Mouse (Mus musculus): ENCODE data around the gene Atp6v0d1. TPM values are rescaled to one million over a fixed set of nuclear protein-coding genes. Genes with fewer than 3 reads are reported as not detected.

The Atp6v0d1 gene
- total and polyA plus RNA-seq, 3 experiments = 48.8 to 53.6 (median 51.0) TPM

DNA sequence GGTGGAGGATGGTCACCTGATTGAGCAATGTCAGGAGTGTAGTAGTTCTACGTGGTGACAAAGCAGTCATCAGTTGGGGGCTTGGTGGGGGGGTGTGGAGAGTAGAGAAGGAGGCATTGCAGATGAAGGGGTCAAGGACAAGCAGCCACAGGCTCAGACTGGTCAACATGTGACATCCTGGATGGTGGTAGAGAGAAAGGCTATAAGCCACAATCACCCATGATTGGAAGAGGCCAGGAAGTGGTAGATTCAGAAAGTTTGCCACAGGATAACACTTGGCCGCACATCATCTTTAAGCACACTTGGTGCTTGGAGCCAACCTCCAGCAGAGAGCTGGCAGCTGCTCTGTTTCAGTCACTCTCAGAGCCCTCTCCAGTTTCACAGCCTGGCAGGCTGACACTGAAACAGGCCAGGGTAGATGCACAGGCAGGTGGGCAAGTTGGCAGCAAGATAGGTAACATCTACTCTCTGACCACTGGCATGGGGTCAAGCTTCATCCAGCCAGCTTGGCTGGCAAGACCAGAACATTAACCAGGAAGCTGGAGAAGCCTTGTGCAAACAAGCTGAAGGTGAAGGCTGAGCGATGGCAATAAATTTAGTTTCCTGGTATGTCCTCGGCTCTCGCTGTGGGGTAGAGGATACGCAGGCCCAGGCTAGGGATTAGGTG lies 28.7 kb downstream of the Atp6v0d1 start:
- peaks cover 30 to 74% of the 10 kb centered on the region in 2 experiments for H3K36me3 ChIP-seq (replicated peaks in 1 of 2; ENCODE audit: control insufficient read depth in 1 of 2, insufficient read depth in 1 of 2, low read length in 1 of 2)
- H3K9ac ChIP-seq (ENCODE audit: insufficient read depth, low read depth) = no peak overlapping the region
- no peaks in the 10 kb centered on the region for H3K9me3 ChIP-seq (replicated peaks; ENCODE audit: low read length)
- no peak for TF ChIP-seq PAX5 (IDR thresholded peaks at IDR 0.05; ENCODE audit: low read length)
- no peak for TF ChIP-seq KAT2A (IDR thresholded peaks at IDR 0.05; ENCODE audit: insufficient replicate concordance, low read length)
- TF ChIP-seq BHLHE40 (IDR thresholded peaks at IDR 0.05; ENCODE audit: low read depth, low read length) = no peak
- TF ChIP-seq IRF4 (IDR thresholded peaks at IDR 0.05; ENCODE audit: low read depth, low read length) = no peak
- no peak for TF ChIP-seq ZKSCAN1 (IDR thresholded peaks at IDR 0.05; ENCODE audit: borderline replicate concordance, low read depth, low read length)
- no peak for TF ChIP-seq EP300 (IDR thresholded peaks at IDR 0.05; ENCODE audit: low read length)
- no peak for DNase-seq (ENCODE audit: extremely low read depth)
- no peak overlapping the region for H3K27ac ChIP-seq (ENCODE audit: insufficient read depth, low read depth)
- no peaks in the 10 kb centered on the region; the same call in 1 of the 2 replicates for H3K79me2 ChIP-seq (replicated peaks; ENCODE audit: control insufficient read depth, extremely low read depth, insufficient read depth, poor library complexity, severe bottlenecking)
- H3K4me2 ChIP-seq (ENCODE audit: insufficient read depth, low read depth, poor library complexity, severe bottlenecking) = no peak overlapping the region
- dilution Hi-C loops (cut with MboI; ENCODE audit: extremely low pct_ligation_motif_present, extremely low pct_unique_long_range_greater_than_20kb, low sequenced_read_pairs) = no loop called here
- no peaks in the 10 kb centered on the region for H3K27me3 ChIP-seq (replicated peaks)
- in situ Hi-C loops (cut with MboI; ENCODE audit: low pct_ligation_motif_present, low pct_unique_long_range_greater_than_20kb, low sequenced_read_pairs) = no loop called here
- H3K4me3 ChIP-seq (replicated peaks in 1 of 3; ENCODE audit: low read depth in 2 of 3, low read length in 2 of 3, poor library complexity in 1 of 3) = no peak overlapping the region
- peaks cover 3 to 20% of the 10 kb centered on the region in 2 experiments; a peak in 3 of 4 replicates for H3K4me1 ChIP-seq (ENCODE audit: control insufficient read depth in 1 of 2, insufficient read depth in 2 of 2)

DNA sequence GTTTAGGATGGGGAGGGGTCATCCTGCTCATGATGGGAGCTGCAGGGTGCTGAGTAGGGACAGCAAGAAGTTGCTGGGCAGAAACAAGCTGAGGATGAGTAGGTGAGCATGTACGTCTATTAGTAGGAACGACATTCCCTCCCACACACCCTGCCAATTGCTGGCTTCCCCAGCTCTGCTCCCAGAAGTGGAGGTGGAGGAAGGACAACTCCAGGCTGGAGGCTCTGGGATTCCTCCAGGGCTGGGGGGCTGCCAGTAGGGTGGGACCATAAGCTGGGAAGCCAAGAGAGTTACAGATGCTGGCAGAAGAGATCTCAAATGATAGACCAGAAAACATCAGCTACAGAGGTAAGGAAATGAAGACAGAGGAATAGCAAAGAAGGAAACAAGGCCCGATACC lies 29.3 kb downstream of the Atp6v0d1 start:
- Histone ChIP-seq H3K9me3 (replicated peaks; ENCODE audit: low read length) (no peaks in the 10 kb centered on the region), H3K27me3 (replicated peaks) (no peaks in the 10 kb centered on the region), H3K4me1 (ENCODE audit: control insufficient read depth in 1 of 2, insufficient read depth in 2 of 2) (peaks cover 3 to 20% of the 10 kb centered on the region in 2 experiments; a peak in 3 of 4 replicates), H3K79me2 (replicated peaks; ENCODE audit: control insufficient read depth, extremely low read depth, insufficient read depth, poor library complexity, severe bottlenecking) (no peaks in the 10 kb centered on the region), H3K4me2 (ENCODE audit: insufficient read depth, low read depth, poor library complexity, severe bottlenecking) (no peak overlapping the region), H3K27ac (ENCODE audit: insufficient read depth, low read depth) (no peak overlapping the region), H3K4me3 (replicated peaks in 1 of 3; ENCODE audit: low read depth in 2 of 3, low read length in 2 of 3, poor library complexity in 1 of 3) (no peak overlapping the region), H3K36me3 (replicated peaks in 1 of 2; ENCODE audit: control insufficient read depth in 1 of 2, insufficient read depth in 1 of 2, low read length in 1 of 2) (peaks cover 30 to 73% of the 10 kb centered on the region in 2 experiments), H3K9ac (ENCODE audit: insufficient read depth, low read depth) (no peak overlapping the region)
- in situ Hi-C loops (cut with MboI; ENCODE audit: low pct_ligation_motif_present, low pct_unique_long_range_greater_than_20kb, low sequenced_read_pairs) = no loop called here
- dilution Hi-C loops (cut with MboI; ENCODE audit: extremely low pct_ligation_motif_present, extremely low pct_unique_long_range_greater_than_20kb, low sequenced_read_pairs) = no loop called here
- DNase-seq (ENCODE audit: extremely low read depth) = no peak
- TF ChIP-seq MAX (IDR thresholded peaks at IDR 0.05; ENCODE audit: low read length) = no peak

DNA sequence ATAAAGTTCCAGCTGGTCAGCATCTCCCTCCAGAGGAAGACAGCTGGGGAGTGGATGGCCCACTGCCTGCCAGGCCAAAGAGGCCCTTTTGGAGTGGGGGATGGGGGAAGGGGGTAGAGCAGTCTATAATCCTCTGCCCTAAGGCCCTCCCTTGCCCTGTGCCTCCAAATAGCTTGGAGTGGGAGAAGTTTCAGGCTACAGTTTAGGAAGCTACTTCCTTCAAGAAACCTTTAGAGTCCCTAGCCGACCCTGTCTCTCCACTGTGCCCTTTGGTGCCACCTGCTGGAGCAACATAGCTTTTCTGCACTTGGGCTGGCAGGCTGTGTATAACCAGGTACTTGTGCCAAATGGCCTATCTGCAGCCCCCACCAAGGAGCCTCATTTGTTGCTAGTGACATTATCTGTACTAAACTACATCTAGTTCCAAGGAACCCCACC lies 31.9 kb downstream of the Atp6v0d1 start:
- Histone ChIP-seq H3K36me3 (replicated peaks in 1 of 2; ENCODE audit: control insufficient read depth in 1 of 2, insufficient read depth in 1 of 2, low read length in 1 of 2) (peaks cover 38 to 86% of the 10 kb centered on the region in 2 experiments), H3K4me1 (ENCODE audit: control insufficient read depth in 1 of 2, insufficient read depth in 2 of 2) (peaks cover 0 to 12% of the 10 kb centered on the region in 2 experiments; a peak in 2 of 4 replicates), H3K9me3 (replicated peaks; ENCODE audit: low read length) (no peaks in the 10 kb centered on the region), H3K79me2 (replicated peaks; ENCODE audit: control insufficient read depth, extremely low read depth, insufficient read depth, poor library complexity, severe bottlenecking) (no peaks in the 10 kb centered on the region), H3K27me3 (replicated peaks) (no peaks in the 10 kb centered on the region), H3K9ac (ENCODE audit: insufficient read depth, low read depth) (no peak overlapping the region), H3K4me3 (replicated peaks in 1 of 3; ENCODE audit: low read depth in 2 of 3, low read length in 2 of 3, poor library complexity in 1 of 3) (no peak overlapping the region), H3K4me2 (ENCODE audit: insufficient read depth, low read depth, poor library complexity, severe bottlenecking) (no peak overlapping the region), H3K27ac (ENCODE audit: insufficient read depth, low read depth) (no peak overlapping the region)
- peak; percentile 67 for DNase-seq (ENCODE audit: extremely low read depth)
- in situ Hi-C loops (cut with MboI; ENCODE audit: low pct_ligation_motif_present, low pct_unique_long_range_greater_than_20kb, low sequenced_read_pairs) (no loop called here), dilution Hi-C loops (cut with MboI; ENCODE audit: extremely low pct_ligation_motif_present, extremely low pct_unique_long_range_greater_than_20kb, low sequenced_read_pairs) (no loop called here)
- TF ChIP-seq PAX5 (IDR thresholded peaks at IDR 0.05; ENCODE audit: low read length) (no peak), MYC (IDR thresholded peaks at IDR 0.05; ENCODE audit: low read depth, low read length) (no peak), SMC3 (IDR thresholded peaks at IDR 0.05; ENCODE audit: low read depth, low read length) (peak; percentile 86), CHD1 (IDR thresholded peaks at IDR 0.05; ENCODE audit: low read depth, low read length) (no peak), ZC3H11A (IDR thresholded peaks at IDR 0.05; ENCODE audit: low read depth, low read length) (no peak), RAD21 (IDR thresholded peaks at IDR 0.05; ENCODE audit: low read depth, low read length) (peak; percentile 64), MXI1 (IDR thresholded peaks at IDR 0.05; ENCODE audit: low read depth, low read length) (no peak), CTCF (conservative IDR thresholded peaks at IDR 0.05 in 1 of 2, IDR thresholded peaks at IDR 0.05 in 1 of 2; ENCODE audit: low read depth in 2 of 2, low read length in 2 of 2) (peak; percentile 57 to 84), HCFC1 (IDR thresholded peaks at IDR 0.05; ENCODE audit: low read depth, low read length) (no peak), GABPA (IDR thresholded peaks at IDR 0.05; ENCODE audit: insufficient replicate concordance, low read depth, low read length) (no peak), MAFK (IDR thresholded peaks at IDR 0.05; ENCODE audit: insufficient replicate concordance, low read length) (no peak)
